Mouse (Mus musculus): ENCODE measurements around the gene 2510009E07Rik. TPM values are rescaled to one million over a fixed set of nuclear protein-coding genes. Genes with fewer than 3 reads are reported as not detected.

2510009E07Rik gene
- polyA plus RNA-seq (2012): not detected in 2 replicates

DNA sequence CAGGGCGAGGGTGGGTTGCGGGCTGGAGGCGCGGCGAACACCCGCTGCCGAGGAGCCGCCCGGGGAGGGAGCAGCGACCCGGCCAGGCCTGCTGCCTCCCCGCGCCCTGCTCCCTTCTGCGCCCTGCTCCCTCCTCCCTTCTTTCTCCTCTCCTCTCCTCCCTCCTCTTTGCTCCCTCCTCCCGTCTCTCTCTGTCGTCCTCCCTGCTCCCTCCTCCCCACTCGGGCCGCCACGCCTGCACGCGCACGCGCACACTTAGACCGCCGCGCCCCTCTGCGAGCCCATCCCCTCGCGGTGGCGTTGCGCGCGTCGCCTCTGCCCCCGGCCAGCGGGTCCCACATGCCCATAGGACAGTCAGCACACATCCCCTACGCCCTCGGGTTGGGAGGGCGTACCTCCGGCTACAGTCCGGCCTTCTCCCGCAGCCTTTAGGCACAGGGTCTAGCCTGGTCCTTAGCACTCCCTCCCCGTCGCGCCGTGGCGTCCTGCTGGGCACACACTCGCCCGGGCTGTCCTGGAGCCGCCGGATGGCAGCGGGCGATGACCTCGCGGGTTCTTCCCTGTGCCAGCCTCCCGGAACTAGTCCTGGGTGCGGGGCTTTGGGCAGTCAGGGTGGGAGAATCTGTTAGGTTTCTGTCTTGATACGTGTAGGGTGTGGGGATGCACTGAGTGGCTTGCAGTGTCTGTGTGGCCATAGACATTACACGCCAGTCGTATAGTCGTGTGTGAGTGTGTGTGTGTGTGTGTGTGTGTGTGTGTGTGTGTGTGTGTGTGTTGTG is at the start of gene 2510009E07Rik:
2510009E07Rik (minus strand) TSS at position 203 of the 779 bp plus-strand sequence.
- no peak for TF ChIP-seq GATA1 (IDR thresholded peaks at IDR 0.05; ENCODE audit: low read length)

GRCm38 (mm10) chr16:21743401-21743800 is 48.9 kb upstream of the 2510009E07Rik start:
- no peak for TF ChIP-seq GATA1 (IDR thresholded peaks at IDR 0.05; ENCODE audit: low read length)

DNA sequence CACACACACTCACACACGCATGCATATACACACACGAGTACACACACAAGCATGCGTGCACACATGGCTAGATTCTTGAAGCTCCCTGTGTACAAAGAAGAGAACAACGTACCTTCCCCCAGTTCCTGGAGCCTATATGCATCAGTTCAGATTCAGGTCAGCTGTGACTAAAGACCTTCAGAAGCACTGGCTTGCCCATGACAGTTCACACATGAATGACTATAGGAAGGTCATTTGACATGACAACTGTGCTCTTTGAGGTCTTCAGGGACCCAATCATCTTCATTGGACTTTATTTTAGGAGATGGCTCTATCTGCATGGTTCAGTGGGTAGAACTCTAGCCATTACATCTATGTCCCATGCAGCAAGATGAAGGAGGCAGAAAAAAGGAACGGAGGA is 48.4 kb upstream of the 2510009E07Rik start:
- no peak for TF ChIP-seq GATA1 (IDR thresholded peaks at IDR 0.05; ENCODE audit: low read length)

GRCm38 (mm10) chr16:21742191-21742870 is 47.9 kb upstream of the 2510009E07Rik start:
- TF ChIP-seq GATA1 (IDR thresholded peaks at IDR 0.05; ENCODE audit: low read length): no peak

GRCm38 (mm10) chr16:21741542-21741941 is 47.1 kb upstream of the 2510009E07Rik start:
- no peak for TF ChIP-seq GATA1 (IDR thresholded peaks at IDR 0.05; ENCODE audit: low read length)

- no peak for TF ChIP-seq GATA1 (IDR thresholded peaks at IDR 0.05; ENCODE audit: low read length)
These were observed 41.2 kb upstream of the 2510009E07Rik start for GRCm38 (mm10) chr16:21735638-21736037.

DNA sequence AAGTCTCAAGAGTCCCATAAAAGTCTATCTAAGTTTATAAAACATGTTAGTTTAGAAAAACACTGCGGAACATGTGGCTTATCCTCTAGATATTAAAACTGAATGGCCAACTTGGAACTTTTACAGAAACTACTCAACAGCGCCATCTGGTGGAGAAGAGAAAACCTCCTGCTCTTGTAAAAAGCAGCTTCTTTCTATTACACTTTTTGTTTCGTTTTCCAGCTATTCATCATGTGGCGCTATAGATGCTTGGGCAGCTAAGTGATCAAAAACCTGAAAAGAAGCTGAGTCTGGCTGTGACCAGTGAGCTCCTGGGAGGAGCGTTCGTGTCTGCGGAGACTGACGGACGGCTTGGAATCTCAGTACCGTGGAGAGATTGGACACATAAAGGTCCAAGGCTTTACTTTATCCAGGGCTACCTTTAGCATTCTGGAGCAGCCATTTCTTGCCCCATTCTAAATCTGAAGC is 33.5 kb upstream of the 2510009E07Rik start:
- no peak for TF ChIP-seq GATA1 (IDR thresholded peaks at IDR 0.05; ENCODE audit: low read length)

- no peak for TF ChIP-seq GATA1 (IDR thresholded peaks at IDR 0.05; ENCODE audit: low read length)
These were observed 33.0 kb upstream of the 2510009E07Rik start for GRCm38 (mm10) chr16:21727421-21727820.

- no peak for TF ChIP-seq GATA1 (IDR thresholded peaks at IDR 0.05; ENCODE audit: low read length)
These were observed 29.8 kb upstream of the 2510009E07Rik start for GRCm38 (mm10) chr16:21724261-21724660.

- no peak for TF ChIP-seq GATA1 (IDR thresholded peaks at IDR 0.05; ENCODE audit: low read length)
These were observed 25.3 kb upstream of the 2510009E07Rik start for GRCm38 (mm10) chr16:21719770-21720169.

- no peak for TF ChIP-seq GATA1 (IDR thresholded peaks at IDR 0.05; ENCODE audit: low read length)
These were observed 20.1 kb upstream of the 2510009E07Rik start for GRCm38 (mm10) chr16:21714516-21714915.

- no peak for TF ChIP-seq GATA1 (IDR thresholded peaks at IDR 0.05; ENCODE audit: low read length)
These were observed 15.9 kb upstream of the 2510009E07Rik start for GRCm38 (mm10) chr16:21710321-21710720.

- TF ChIP-seq GATA1 (IDR thresholded peaks at IDR 0.05; ENCODE audit: low read length): no peak
These were observed 10.2 kb upstream of the 2510009E07Rik start for GRCm38 (mm10) chr16:21704691-21705090.

DNA sequence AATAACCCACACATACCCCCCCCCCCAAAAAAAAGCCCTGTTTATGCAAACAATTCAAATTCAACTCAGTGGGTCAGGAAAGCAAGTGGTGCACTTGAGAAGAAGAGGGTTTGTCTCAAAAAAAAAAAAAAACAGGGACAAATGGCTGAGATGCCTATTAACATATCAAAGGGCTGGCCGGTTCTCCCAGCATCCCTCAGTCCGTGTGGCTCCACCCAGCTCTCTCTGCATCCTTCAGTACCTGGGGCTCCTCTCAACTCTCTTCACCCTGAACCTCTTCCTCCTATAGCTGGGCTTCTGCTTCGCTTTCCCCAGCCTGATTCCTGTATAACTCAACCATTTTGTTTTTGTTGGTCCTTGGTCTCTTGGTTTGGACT is 7.8 kb upstream of the 2510009E07Rik start:
- no peak for TF ChIP-seq GATA1 (IDR thresholded peaks at IDR 0.05; ENCODE audit: low read length)

GRCm38 (mm10) chr16:21701611-21702313 is 7.3 kb upstream of the 2510009E07Rik start:
- no peak for TF ChIP-seq GATA1 (IDR thresholded peaks at IDR 0.05; ENCODE audit: low read length)

- no peak for TF ChIP-seq GATA1 (IDR thresholded peaks at IDR 0.05; ENCODE audit: low read length)
These were observed 3.7 kb upstream of the 2510009E07Rik start for GRCm38 (mm10) chr16:21698136-21698535.

All from G1E-ER4 (cell line).